Mouse (Mus musculus) heart, adult 2 months (tissue): Measurements from ENCODE around the gene Gadd45gip1.
"Not testable (repeated sequence)": the region's sequence is repeated elsewhere in the genome, so short reads cannot be mapped to it uniquely, and the experiment has no call there.

Experiments
- CTCF ChIP-seq: fragments of 200-600 bp; IDR thresholded peaks from 2 replicates; pipeline ENCODE4 v1.8.1; 2022; ENCODE audit warnings: antibody characterized with exemption, mild to moderate bottlenecking, moderate library complexity
- EP300 ChIP-seq: fragments of 200-500 bp; IDR thresholded peaks from 2 replicates; pipeline ENCODE4 v1.6.1; 2011; ENCODE audit warnings: low read depth, low read length, control low read depth; ENCODE audit not compliant: insufficient read depth
- POLR2A ChIP-seq: fragments of 200-500 bp; IDR thresholded peaks from 2 replicates; pipeline ENCODE4 v1.6.1; 2011; ENCODE audit warnings: mild to moderate bottlenecking, low read depth, low read length, control low read depth; ENCODE audit not compliant: insufficient read depth

- TF ChIP-seq EP300, CTCF, POLR2A: not testable (repeated sequence)
Observed at GRCm38 (mm10) chr8:84826518-84826917, 4.8 kb upstream of the Gadd45gip1 start.
